Mouse (Mus musculus) brain, embryonic 18.5 days (tissue): ENCODE results near the gene Ctdsp2.

Source experiments
- DNase-seq: peaks from one replicate; pipeline ENCODE4 v3.0.0-alpha.2; 2012; ENCODE audit warnings: low read depth, low spot score

Ctdsp2 gene

DNA sequence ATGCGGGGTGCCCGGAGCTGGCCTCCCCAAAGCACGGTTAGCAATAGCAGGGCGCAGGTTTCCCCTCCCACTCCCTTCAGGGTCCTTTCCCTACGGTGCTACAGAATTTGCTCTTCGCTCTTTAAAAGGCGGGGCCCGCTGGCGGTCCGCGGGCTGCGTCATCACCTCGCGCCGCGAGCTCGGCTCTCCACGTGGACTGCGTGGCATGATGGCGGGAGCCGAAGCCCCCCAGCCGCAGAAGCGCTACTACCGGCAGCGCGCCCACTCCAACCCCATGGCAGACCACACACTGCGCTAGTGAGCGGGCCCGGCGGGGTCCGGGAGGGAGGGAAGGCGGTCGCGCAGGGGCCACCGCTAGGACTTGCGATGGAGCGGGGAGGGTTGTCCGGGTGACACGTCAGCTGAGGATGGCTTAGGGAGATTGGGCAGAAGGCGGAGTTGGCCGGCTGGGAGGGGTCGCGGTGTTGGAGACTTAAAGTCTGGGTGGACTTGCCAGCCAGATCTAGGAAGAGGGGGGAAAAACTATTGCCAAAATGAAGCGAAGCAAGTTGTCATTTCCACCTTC, 63.3 kb downstream of the Ctdsp2 start:
- no peak for DNase-seq

DNA sequence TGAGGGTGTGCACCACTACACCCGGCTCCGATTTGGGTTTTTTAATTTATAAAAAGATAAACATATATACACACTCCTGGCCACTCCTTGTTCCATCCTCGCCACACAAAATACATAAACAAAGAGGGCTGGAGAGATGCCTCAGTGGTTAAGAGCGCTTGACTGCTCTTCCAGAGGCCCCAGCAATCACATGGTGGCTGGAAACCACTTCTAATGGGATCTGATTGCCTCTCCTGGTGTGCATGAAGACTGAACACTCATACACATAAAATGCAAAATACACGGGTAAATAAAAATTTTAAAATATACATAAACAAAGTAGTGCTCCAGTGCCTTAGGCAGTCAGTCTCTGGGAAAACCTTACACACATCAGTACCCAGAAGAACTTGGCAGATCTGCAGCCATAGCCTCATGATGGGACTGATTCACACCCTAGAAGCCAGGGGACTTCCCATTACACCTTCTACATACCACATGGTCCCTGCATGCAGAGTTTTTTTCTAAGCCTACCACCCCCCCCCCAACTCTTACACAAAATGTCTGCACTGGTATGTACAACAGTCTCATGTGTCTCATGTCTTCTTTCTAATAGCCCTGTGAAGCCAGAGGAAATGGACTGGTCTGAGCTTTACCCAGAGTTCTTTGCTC, 64.1 kb downstream of the Ctdsp2 start:
- no peak for DNase-seq

DNA sequence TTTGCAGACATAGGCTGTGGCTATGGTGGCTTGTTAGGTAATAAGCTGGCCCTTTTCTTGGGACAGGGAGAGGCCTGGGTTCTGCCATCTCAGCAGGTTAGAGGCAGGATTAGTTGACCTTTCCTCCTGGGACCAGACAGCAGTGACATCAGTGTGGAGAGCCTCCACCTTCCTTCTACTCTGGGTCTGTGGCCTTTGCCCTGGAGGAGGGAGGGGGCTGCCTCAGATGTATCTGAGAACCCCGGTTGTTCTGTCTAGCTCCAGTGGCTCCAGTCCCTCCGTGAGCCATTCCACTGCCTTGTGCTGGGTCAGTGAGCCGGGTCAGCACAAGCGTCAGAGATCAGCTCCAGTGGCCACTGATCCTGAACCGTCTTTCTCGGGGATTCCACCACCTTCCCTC, 64.7 kb downstream of the Ctdsp2 start:
- no peak for DNase-seq

DNA sequence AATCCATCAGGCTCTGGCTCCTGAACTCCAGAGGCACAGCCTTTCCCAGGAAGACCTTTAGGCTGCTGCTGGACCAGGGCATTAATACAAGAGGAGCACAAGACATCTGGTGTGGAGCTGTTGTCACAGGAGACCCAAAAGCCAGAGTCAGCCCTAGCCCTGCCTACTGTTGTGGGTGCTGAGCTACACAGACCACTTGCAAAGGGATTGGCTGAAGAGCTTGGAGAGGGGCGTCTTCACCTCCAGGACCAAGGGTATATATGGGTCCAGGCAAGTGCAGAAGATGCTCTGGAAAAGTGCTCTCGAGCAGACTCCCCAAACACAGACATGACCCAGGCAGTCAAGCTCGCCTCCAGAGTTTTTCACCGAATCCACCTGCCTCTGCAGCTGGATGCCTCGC, 69.4 kb downstream of the Ctdsp2 start, which contains the start of gene Cyp27b1:
TSS of gene Cyp27b1 (plus strand) at position 297 of the 400 bp plus-strand sequence.
- no peak for DNase-seq

DNA sequence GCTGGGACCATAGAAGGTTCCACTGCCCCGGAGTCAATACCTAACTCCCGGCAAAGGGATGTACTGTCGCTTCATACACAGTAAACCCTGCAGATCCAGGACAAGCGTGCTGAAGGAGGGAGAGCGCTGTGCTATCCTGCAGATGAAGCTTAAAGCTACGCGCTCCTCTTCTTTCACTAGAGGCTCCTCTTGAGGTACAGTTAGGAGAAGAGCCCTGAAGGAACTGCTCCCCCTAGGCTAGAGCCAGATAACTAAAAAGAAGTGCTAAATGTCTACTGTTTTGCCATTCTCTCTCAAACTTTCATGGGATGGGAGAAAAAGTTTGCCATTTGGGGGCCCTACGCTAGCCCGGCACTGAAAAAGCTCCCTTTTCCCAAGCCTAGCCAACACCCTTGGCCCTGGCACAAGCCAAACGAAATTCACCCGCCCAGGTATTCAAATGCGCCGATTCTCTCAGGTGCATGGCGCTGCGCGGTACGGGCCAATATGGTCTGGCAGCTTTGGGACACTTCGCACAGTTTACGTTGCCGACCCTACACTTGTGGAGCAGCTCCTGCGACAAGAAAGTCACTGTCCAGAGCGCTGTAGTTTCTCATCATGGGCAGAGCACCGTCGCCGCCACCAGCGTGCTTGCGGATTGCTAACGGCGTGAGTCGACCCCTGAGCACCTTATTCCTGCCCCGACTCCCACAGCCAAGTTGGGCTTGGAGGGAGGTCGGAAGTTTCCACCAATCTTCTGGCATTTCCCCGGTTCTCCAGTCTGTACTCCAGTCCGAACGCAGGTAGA, 70.3 kb downstream of the Ctdsp2 start:
- no peak for DNase-seq
